Mouse (Mus musculus) midbrain, embryonic 11.5 days (tissue): ENCODE measurements at regions not wholly inside any gene's neighbourhood (a gene's known extent, or its start where the extent isn't known, plus 50 kb on each side); places are given as distances from the start of the nearest gene placed in this dataset.
"Not testable (repeated sequence)": the region's sequence is repeated elsewhere in the genome, so short reads cannot be mapped to it uniquely, and the experiment has no call there.

ENCODE experiments used
- ATAC-seq: fragments of 200-750 bp; cut with Nextera tagmentation; 2 replicates; pipeline ENCODE4 v1.8.0; 2017; ENCODE audit warnings: moderate TSS enrichment, moderate library complexity; ENCODE audit not compliant: low FRiP score
- DNase-seq: peaks from one replicate; pipeline ENCODE4 v3.0.0; 2015; ENCODE audit warnings: low spot score; ENCODE audit errors: missing footprints
- H3K27ac ChIP-seq: fragments of 300-500 bp; sonication (generic); 2 replicates; pipeline ENCODE4 v1.5.1; 2014; ENCODE audit warnings: low read depth, low read length
- H3K27me3 ChIP-seq: fragments of 300-500 bp; sonication (generic); 2 replicates; pipeline ENCODE4 v1.6.1; 2014; ENCODE audit warnings: mild to moderate bottlenecking, low read length, moderate library complexity, mixed read lengths; ENCODE audit not compliant: control insufficient read depth, insufficient read depth
- H3K36me3 ChIP-seq: fragments of 300-500 bp; sonication (generic); 2 replicates; pipeline ENCODE4 v1.6.1; 2014; ENCODE audit warnings: mild to moderate bottlenecking, low read length, moderate library complexity, mixed read lengths; ENCODE audit not compliant: control insufficient read depth, insufficient read depth
- H3K4me1 ChIP-seq: fragments of 300-500 bp; sonication (generic); 2 replicates; pipeline ENCODE4 v1.6.1; 2014; ENCODE audit warnings: low read length; ENCODE audit not compliant: control insufficient read depth, insufficient read depth
- H3K4me2 ChIP-seq: fragments of 300-500 bp; sonication (generic); 2 replicates; pipeline ENCODE4 v1.6.1; 2014; ENCODE audit warnings: mild to moderate bottlenecking, moderate library complexity
- H3K4me3 ChIP-seq: fragments of 300-500 bp; sonication (generic); 2 replicates; pipeline ENCODE4 v1.5.1; 2014; ENCODE audit warnings: low read depth, low read length
- H3K9ac ChIP-seq: fragments of 300-500 bp; sonication (generic); 2 replicates; pipeline ENCODE4 v1.6.1; 2014; ENCODE audit warnings: low read length
- H3K9me3 ChIP-seq: fragments of 300-500 bp; sonication (generic); 2 replicates; pipeline ENCODE4 v1.6.1; 2016; ENCODE audit warnings: low read length; ENCODE audit not compliant: control insufficient read depth
- WGBS: fragments of 180-500 bp; shearing (Covaris S2); extraction: QIAGEN DNeasy Blood & Tissue Kit; methylation state at CpG from one replicate; pipeline ENCODE4 v1.1.7; 2014; 5-methylcytosine and 5-hydroxymethylcytosine counted together

DNA sequence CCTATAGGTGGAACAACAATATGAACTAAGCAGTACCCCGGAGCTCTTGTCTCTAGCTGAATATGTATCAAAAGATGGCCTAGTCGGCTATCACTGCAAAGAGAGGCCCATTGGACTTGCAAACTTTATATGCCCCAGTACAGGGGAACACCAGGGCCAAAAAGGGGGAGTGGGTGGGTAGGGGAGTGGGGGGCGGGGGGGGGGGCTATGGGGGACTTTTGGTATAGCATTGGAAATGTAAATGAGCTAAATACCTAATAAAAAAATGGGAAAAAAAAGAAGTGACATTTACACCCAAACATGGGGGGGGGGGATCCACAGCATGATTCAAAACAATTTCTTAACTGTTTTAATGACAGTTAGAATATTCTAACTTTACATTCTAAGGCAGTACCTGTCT lies 148.6 kb downstream of the Gabrg1 start:
- not testable (repeated sequence) for H3K27ac ChIP-seq, H3K9me3 ChIP-seq, H3K27me3 ChIP-seq, H3K36me3 ChIP-seq, H3K4me1 ChIP-seq, DNase-seq, H3K4me3 ChIP-seq, H3K4me2 ChIP-seq, H3K9ac ChIP-seq
- ATAC-seq, result peak; percentile 75; the same call in 1 of the 2 replicates
- 90% methylated on average over 3 of the region's 3 CpGs for WGBS
